Mouse (Mus musculus) intestine, embryonic 16.5 days (tissue): Measurements from ENCODE around the gene Masp1. TPM values are rescaled to one million over a fixed set of nuclear protein-coding genes. Genes with fewer than 3 reads are reported as not detected.
A peak's percentile ranks its signal among the peaks of the same experiment; 100 is the strongest.

ENCODE experiments used
- ATAC-seq: fragments of 200-750 bp; cut with Nextera tagmentation; 2 replicates; pipeline ENCODE4 v1.8.0; 2017; ENCODE audit warnings: moderate TSS enrichment, moderate library complexity
- H3K27ac ChIP-seq: fragments of 300-500 bp; sonication (generic); 2 replicates; pipeline ENCODE4 v1.5.1; 2014; ENCODE audit warnings: mild to moderate bottlenecking, low read length
- H3K27me3 ChIP-seq: fragments of 300-500 bp; sonication (generic); replicated peaks from 2 replicates; pipeline ENCODE4 v1.6.1; 2014; ENCODE audit warnings: low read length, control low read depth, mixed read lengths; ENCODE audit not compliant: control insufficient read depth, insufficient read depth
- H3K36me3 ChIP-seq: fragments of 300-500 bp; sonication (generic); 2 replicates; pipeline ENCODE4 v1.6.1; 2014; ENCODE audit warnings: low read length, control low read depth; ENCODE audit not compliant: control insufficient read depth, insufficient read depth
- H3K4me1 ChIP-seq: fragments of 300-500 bp; sonication (generic); 2 replicates; pipeline ENCODE4 v1.6.1; 2014; ENCODE audit warnings: low read length, control low read depth, mixed read lengths; ENCODE audit not compliant: control insufficient read depth, insufficient read depth
- H3K4me2 ChIP-seq: fragments of 300-500 bp; sonication (generic); 2 replicates; pipeline ENCODE4 v1.6.1; 2014; ENCODE audit warnings: low read depth, low read length, control low read depth
- H3K4me3 ChIP-seq: fragments of 300-500 bp; sonication (generic); 2 replicates; pipeline ENCODE4 v1.5.1; 2014; ENCODE audit warnings: mild to moderate bottlenecking, low read length
- H3K9ac ChIP-seq: fragments of 300-500 bp; sonication (generic); 2 replicates; pipeline ENCODE4 v1.6.1; 2014; ENCODE audit warnings: low read depth, low read length
- H3K9me3 ChIP-seq: fragments of 300-500 bp; sonication (generic); 2 replicates; pipeline ENCODE4 v1.6.1; 2016; ENCODE audit warnings: low read length, control low read depth; ENCODE audit not compliant: control insufficient read depth
- WGBS: fragments of 180-500 bp; shearing (Covaris S2); extraction: QIAGEN DNeasy Blood & Tissue Kit; methylation state at CpG from one replicate; pipeline ENCODE4 v1.1.7; 2014; 5-methylcytosine and 5-hydroxymethylcytosine counted together
- polyA plus RNA-seq: library from polyadenylated mRNA; unstranded; fragments of >200 nt; fragmentation: Nextera tagmentation; extraction: Ambion mirVana; gene quantifications from 2 replicates; pipeline ENCODE4 v1.2.1, GENCODE M21; 2015

Masp1 gene
- polyA plus RNA-seq, 1 experiment from 2014 or later: 4.3 TPM

- WGBS: 71% methylated on average over 4 of the region's 4 CpGs
- Histone ChIP-seq H3K27ac (no peak overlapping the region), H3K4me3 (no peak overlapping the region), H3K36me3 (no peaks in the 10 kb centered on the region), H3K9me3 (no peaks in the 10 kb centered on the region), H3K4me2 (no peak overlapping the region), H3K9ac (no peak overlapping the region), H3K4me1 (0 out of 2 replicates have a peak, but pooled peaks cover 2% of the 10 kb centered on the region), H3K27me3 (no peaks in the 10 kb centered on the region)
- ATAC-seq: no peak
These were observed 22.3 kb upstream of the Masp1 start for GRCm38 (mm10) chr16:23542866-23543265.

- ATAC-seq: no peak
- Histone ChIP-seq H3K9ac (no peak overlapping the region), H3K27me3 (no peaks in the 10 kb centered on the region), H3K9me3 (no peaks in the 10 kb centered on the region), H3K4me2 (no peak overlapping the region), H3K4me1 (0 out of 2 replicates have a peak, but pooled peaks cover 2% of the 10 kb centered on the region), H3K36me3 (no peaks in the 10 kb centered on the region), H3K27ac (no peak overlapping the region), H3K4me3 (no peak overlapping the region)
- 42% methylated on average over 4 of the region's 4 CpGs for WGBS
These were observed 20.4 kb upstream of the Masp1 start for GRCm38 (mm10) chr16:23541046-23541445.

- 63% methylated on average over 3 of the region's 3 CpGs for WGBS
These were observed 13.1 kb upstream of the Masp1 start for GRCm38 (mm10) chr16:23533707-23534106.

GRCm38 (mm10) chr16:23529186-23529585, 8.6 kb upstream of the Masp1 start:
- no peak overlapping the region for H3K9ac ChIP-seq
- no peaks in the 10 kb centered on the region for H3K36me3 ChIP-seq
- H3K4me3 ChIP-seq: no peak overlapping the region
- no peak for ATAC-seq
- no peak overlapping the region for H3K4me2 ChIP-seq
- no peaks in the 10 kb centered on the region for H3K9me3 ChIP-seq
- H3K27ac ChIP-seq: no peak overlapping the region
- H3K4me1 ChIP-seq: no peaks in the 10 kb centered on the region
- WGBS: 56% methylated on average over 4 of the region's 4 CpGs
- H3K27me3 ChIP-seq: no peaks in the 10 kb centered on the region

More at GRCm38 (mm10) chr16:23533707-23534106, 13.1 kb upstream of the Masp1 start:
- no peaks in the 10 kb centered on the region for H3K36me3 ChIP-seq
- H3K27ac ChIP-seq: no peak overlapping the region
- H3K4me2 ChIP-seq: no peak overlapping the region
- no peak for ATAC-seq
- H3K4me3 ChIP-seq: no peak overlapping the region
- H3K4me1 ChIP-seq: no peaks in the 10 kb centered on the region
- no peak overlapping the region for H3K9ac ChIP-seq
- H3K27me3 ChIP-seq: no peaks in the 10 kb centered on the region
- H3K9me3 ChIP-seq: no peaks in the 10 kb centered on the region

GRCm38 (mm10) chr16:23522081-23522480, 1.5 kb upstream of the Masp1 start:
- Histone ChIP-seq H3K36me3 (no peaks in the 10 kb centered on the region), H3K4me3 (no peak overlapping the region), H3K27me3 (no peaks in the 10 kb centered on the region), H3K4me1 (peaks cover 7% of the 10 kb centered on the region), H3K27ac (no peak overlapping the region), H3K9me3 (no peaks in the 10 kb centered on the region), H3K9ac (no peak overlapping the region), H3K4me2 (no peak overlapping the region)
- ATAC-seq: no peak
- WGBS: 83% methylated on average over 5 of the region's 5 CpGs

- Histone ChIP-seq H3K9me3 (no peaks in the 10 kb centered on the region), H3K27ac (no peak overlapping the region), H3K4me1 (peaks cover 7% of the 10 kb centered on the region), H3K36me3 (no peaks in the 10 kb centered on the region), H3K4me3 (no peak overlapping the region), H3K4me2 (no peak overlapping the region), H3K27me3 (no peaks in the 10 kb centered on the region), H3K9ac (no peak overlapping the region)
- WGBS: 28% methylated on average over 5 of the region's 5 CpGs
- no peak for ATAC-seq
These were observed 477 bp upstream of the Masp1 start for GRCm38 (mm10) chr16:23521092-23521491.

GRCm38 (mm10) chr16:23519771-23520170, 844 bp downstream of the Masp1 start:
- Histone ChIP-seq H3K9ac (peak overlapping the region; percentile 53; the same call in 1 of the 2 replicates), H3K36me3 (no peaks in the 10 kb centered on the region), H3K9me3 (no peaks in the 10 kb centered on the region), H3K4me3 (no peak overlapping the region; the same call in 1 of the 2 replicates), H3K4me1 (peaks cover 7% of the 10 kb centered on the region), H3K4me2 (peak overlapping the region; percentile 48), H3K27me3 (no peaks in the 10 kb centered on the region), H3K27ac (no peak overlapping the region)
- no peak for ATAC-seq
- 5% methylated on average over 1 of the region's 1 CpGs for WGBS

GRCm38 (mm10) chr16:23518567-23519369, 1.8 kb downstream of the Masp1 start:
- Histone ChIP-seq H3K4me2 (no peak overlapping the region), H3K9ac (no peak overlapping the region), H3K27me3 (no peaks in the 10 kb centered on the region), H3K36me3 (no peaks in the 10 kb centered on the region), H3K9me3 (no peaks in the 10 kb centered on the region), H3K27ac (no peak overlapping the region), H3K4me3 (no peak overlapping the region), H3K4me1 (peaks cover 7% of the 10 kb centered on the region)
- 65% methylated on average over 10 of the region's 10 CpGs for WGBS
- ATAC-seq: no peak

- ATAC-seq: no peak
- Histone ChIP-seq H3K9ac (no peak overlapping the region), H3K9me3 (no peaks in the 10 kb centered on the region), H3K36me3 (no peaks in the 10 kb centered on the region), H3K27me3 (no peaks in the 10 kb centered on the region), H3K4me3 (no peak overlapping the region), H3K4me2 (no peak overlapping the region), H3K27ac (no peak overlapping the region), H3K4me1 (peaks cover 7% of the 10 kb centered on the region)
- 59% methylated on average over 20 of the region's 20 CpGs for whole genome bisulfite sequencing
These were observed 2.7 kb downstream of the Masp1 start for GRCm38 (mm10) chr16:23517754-23518566.
